Mouse (Mus musculus) monocyte, adult 5-6 weeks (primary cell): ENCODE data around the gene Eif2b4. TPM values are rescaled to one million over a fixed set of nuclear protein-coding genes. Genes with fewer than 3 reads are reported as not detected.
A peak's percentile ranks its signal among the peaks of the same experiment; 100 is the strongest.
"Not testable (repeated sequence)": the region's sequence is repeated elsewhere in the genome, so short reads cannot be mapped to it uniquely, and the experiment has no call there.

ENCODE experiments used
- ATAC-seq: fragments of 153-309, 156-312 bp; replicated peaks from 2 replicates; pipeline ENCODE4 v1.8.0; 2017; ENCODE audit warnings: mild to moderate bottlenecking; ENCODE audit not compliant: low TSS enrichment, insufficient number of reproducible peaks, severe bottlenecking, poor library complexity, low FRiP score
- total RNA-seq: library from RNA; stranded (forward); fragments of 200-1000, 200-491, 200-594 nt; gene quantifications from 3 replicates; pipeline ENCODE4 v1.2.3, GENCODE M21; 2017

Gene Eif2b4
- 12.1 to 24.5 TPM (median 22.7 TPM) in 3 replicates for total RNA-seq

DNA sequence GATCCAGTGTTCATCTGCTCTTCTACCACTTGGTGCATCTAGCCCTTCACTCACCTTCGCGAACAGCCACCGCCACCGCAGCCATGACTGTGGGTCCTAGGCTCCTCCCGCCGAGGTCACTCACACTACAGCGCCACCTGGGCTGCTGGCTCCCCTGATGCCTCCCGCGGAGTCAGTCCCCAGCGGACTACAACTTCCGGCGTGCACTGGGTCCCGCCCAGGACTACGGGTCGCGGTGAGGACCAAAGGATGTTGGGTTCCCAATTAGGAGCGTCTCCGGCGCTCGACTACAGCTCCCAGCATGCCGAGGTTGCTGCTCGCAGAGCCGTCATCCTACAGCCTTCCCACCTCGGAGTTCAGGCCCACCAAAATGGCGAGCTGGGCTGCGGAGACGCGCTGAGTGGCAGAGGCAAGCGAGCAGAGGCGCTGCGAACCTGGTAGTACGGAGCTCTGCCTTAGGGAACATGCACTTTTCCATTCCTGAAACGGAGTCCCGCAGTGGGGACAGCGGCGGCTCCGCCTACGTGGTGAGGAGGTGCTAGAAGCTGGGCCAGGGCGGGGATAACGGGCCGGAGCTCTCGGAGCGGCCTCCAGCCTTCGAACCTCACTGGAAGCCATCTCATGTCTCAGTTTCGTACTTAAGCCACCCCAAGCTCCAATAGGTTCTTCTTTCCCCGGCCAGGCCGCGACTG is at the start of gene Eif2b4, which contains the start of gene Snx17:
Gene Eif2b4 (minus strand): TSS at position 492 of the 692 bp plus-strand sequence.
Gene Snx17 (plus strand): TSS at position 289 of the 692 bp plus-strand sequence.
- peak; percentile 96 for ATAC-seq

DNA sequence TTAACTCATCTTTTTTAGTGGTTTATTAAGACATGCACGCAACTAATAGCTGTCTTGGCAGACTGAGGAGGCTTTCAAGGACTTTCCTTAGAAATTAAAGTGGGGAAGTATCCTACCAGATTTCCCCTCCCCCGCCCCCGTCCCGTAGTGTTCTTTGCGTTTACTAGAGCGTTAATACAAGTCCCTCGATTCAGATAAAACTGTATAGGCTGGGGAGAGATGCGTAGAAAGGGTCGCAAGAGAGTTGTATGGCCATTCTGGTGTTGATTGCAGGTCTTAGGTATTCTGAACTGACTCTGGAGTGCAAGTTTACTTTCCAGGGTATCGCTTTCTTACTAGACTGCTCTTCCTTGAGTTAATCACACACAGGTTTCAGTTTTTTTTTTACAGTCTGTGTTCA is 49.0 kb upstream of the Eif2b4 start:
- no peak for ATAC-seq

DNA sequence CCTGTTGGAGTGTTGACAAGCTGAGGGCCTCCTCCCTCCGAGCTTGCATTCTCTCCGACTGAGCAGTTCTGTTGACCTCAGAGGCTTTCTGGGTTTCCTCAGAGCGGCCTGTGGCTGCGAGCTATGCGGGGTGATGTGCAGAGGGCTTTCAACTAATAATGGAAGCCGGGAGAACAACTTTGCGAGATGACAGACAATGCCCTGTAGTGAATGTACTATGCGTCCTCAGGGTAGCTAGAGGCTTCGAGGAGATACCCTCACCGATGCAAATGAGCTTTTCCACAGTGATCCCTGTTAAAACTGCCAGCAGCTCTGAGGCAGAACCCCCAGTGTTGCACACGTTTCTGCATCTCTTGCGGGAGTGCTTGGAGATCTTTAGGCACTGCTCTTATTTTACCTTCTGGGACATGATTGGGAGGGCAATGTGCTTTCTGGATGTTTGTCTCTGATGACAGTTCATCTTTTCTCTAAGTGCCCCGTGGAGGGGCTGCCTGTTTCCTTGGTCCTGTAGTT is 48.3 kb upstream of the Eif2b4 start:
- ATAC-seq, result no peak

DNA sequence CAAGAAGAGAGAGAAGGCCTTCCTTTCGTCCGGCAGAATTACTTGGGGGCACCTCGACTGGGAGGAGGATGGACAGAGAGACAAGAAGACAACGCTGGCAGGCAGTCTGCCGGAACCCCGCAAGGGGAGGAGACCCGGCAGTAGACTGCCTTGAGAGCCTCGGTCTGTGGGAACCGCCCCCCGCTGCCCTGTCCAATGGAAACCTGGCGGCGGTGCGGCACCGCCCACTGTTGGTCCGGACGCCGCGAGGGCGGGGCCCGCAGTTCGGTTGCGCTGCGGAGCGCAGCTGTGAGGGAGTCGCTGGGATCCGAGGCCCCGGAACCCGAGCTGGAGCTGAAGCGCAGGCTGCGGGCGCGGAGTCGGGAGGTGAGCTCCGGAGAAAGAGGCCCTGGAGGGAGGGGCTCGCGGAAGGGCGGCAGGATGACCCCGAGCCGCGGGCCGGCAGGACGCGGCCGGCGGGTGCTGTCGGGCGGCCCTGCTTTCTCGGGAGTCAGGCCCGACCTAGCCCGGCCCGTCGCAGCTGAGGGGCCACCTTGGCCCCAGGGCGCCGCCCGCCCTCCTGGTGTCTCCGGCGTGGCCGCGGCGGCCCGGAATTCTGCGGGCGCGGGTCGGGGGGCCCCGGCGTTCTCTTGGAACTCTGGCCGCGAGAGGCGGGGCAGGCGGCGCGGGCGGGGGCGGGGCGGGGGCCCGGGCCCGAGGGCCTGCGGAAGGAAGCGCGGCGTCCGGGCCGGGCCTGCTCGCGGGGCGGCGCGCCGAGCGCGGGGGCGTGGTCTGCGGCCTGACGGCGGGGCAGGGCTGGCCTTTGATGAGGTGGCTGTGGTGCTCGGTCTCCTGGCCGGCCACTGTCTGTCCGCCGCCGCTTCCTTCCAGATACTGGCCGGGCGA is 47.6 kb upstream of the Eif2b4 start, which contains the start of the genes Nrbp1 and Gm9970:
Gene Nrbp1 (plus strand): TSS at position 228 of the 885 bp plus-strand sequence.
Gene Gm9970 (minus strand): TSS at position 596 of the 885 bp plus-strand sequence.
- peak; percentile 97 for ATAC-seq

DNA sequence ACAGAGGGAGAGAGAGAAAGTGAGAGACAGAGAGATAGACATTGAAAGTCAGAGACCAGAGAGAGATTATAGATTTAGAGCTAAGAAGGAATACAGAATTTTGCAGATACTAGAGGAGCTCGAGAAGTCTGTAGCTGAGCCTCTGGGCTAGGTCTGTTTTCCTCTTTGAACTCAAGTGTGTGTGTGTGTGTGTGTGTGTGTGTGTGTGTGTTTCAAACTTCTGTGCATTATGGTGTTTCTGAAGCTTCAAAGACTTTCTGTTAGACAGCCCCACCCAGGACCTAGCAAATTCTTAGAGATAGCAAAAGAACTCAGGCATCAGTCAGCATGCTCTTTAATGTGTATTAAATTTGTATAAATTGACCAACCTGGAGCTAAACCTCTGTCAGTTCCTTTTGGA is 33.4 kb upstream of the Eif2b4 start:
- no peak for ATAC-seq

DNA sequence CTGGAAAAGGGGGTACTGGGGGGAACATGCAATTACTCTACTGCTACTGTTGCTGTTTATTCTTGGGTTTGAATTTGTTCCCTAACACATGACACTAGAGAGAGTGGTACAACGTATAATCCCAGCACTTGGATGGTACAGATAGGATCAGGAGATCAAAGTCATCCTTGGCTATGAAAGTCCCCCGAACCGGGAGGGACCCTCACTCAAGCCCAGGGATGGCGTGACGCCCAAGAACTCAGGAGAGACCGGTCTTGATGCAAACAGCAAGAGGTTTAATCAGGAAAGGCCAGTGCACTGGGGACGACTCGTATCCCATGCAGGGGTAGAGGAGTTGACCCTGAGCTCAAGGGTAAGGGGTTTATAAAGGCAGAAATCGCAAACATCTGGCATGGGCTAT is 29.5 kb upstream of the Eif2b4 start:
- no peak for ATAC-seq

DNA sequence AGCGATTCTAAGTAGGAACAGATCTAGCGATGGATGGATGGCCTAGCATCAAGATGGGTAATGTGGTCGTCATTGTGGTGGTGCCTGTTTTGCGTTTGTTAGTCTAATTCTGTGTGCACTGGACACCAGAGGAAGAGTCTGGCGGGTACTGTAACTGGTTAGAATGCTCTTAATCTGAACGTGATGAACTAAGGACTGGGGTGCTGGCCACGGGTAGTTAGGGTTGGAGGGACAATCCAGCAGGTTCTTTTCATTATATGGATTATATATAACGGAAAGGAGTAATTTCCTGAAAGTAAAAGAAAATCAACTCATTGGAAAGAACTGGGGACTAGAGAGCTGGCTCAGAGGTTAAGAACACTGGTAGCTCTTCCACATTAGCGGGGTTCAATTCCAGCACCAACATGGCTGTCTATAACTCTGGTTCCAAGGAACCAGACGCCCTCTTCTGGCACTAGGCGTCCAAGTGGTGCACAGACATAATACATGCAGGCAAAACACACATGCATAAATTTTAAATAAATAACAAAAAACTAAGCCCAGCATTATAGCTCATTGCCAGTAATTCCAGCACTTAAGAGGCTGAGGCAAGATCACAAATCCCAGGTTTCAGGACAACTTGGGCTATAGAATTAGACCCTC is 28.2 kb upstream of the Eif2b4 start:
- ATAC-seq, result no peak

DNA sequence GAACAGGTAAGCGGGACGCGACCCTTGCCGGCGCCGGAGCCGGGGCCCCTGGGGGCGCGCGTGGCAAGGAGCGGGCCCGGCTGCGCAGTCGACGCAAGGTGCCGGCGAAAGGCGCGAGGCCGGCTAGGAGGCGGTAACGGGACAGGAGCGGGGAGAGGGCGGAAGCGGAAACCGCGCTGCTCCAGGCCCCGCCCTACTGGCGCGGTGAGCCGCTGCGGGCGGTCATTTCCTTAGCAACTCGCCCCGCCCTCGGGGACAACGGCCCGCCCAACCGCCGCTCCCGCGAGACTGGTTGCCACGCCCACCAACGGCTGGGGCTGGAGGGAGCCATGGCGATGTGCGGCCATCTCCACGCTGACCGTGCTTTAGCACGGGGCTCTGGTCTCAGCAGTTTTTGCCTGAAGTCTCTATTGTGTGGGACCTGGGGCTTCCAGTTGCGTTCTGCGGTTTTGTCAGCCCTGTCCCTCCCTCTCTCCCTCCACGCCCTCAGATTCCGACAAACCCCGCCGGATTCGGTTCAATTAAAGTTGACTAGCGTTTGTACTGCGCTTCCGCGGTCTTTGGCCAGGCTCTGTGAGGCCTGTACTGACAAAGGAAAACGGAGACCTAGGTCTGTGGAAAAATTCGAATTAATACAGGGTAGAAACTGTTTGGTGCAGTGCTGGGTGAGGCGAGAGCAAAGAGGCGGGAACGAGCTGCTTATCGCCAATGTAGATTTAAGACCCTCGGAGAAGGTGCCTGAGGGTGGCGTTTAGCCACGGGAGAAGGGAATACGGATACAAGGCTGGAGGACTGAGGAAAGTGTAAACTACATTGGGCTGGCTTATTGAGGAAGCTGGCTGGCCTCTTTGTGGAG is 27.4 kb upstream of the Eif2b4 start, which contains the start of gene Ppm1g:
Gene Ppm1g (minus strand): TSS at position 240 of the 856 bp plus-strand sequence.
- ATAC-seq, result peak; percentile 91

DNA sequence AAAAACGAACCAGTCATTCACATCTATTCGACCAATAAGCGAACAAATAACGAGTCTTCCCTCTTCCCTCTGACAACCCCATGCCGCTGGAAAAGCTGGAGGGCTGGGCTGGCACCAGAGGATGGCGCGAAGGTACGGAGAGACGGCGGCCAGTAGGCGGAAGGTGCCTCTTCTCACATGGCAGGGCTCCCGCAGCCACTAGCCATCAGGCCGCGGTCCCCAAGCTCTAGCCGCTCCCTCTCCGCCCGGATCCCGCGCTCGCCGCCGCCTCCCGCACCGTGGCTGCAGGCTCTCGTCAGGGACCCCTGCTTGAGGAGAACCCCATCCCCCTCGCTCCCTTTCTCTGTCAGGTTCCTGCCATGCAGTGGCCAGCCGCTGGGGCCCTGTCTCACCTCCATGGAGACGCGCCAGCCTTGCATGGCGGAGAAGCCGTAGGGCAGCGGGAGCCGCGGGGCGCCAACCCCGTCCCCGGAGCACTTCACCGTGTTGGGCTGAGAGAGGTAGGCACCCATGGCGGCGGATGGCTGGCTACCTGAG is 26.7 kb upstream of the Eif2b4 start:
- ATAC-seq, result peak; percentile 42

DNA sequence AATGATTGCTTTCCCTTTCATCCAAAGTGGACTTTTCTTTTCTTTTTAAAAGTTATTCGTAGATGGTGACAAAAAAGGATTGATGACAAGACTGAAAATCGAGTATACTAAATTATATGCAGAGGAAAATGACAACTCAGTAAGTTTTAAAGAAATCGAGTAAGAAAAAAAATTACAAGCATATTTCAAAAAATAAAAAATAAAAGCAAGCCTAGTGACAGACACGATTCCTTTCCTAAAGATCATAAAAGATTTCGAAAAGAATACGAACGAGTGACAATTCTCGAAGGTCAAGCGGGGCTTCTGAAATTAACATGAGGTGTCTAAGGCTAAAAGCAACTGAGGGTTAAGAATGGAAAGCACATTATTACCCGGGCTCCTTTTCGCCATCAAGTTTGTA is 26.2 kb upstream of the Eif2b4 start:
- no peak for ATAC-seq

DNA sequence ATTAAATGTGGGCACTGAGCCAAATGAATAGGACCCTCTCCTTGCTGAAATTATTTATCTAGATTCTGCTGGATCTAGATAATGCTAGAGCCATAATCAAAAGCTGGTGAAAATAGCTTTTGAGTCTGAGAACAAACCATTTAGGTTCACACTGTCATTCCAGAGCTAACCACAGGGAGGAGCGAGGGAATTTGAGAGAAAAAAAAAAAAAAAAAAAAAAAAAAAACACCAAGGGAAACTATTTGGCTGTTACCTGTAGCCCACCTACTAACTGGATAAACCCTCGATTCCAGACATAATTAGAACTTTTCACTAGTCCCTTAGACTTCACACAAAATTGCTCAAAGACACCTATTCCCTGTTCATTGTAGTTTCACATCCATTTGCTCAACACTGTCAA is 25.8 kb upstream of the Eif2b4 start:
- ATAC-seq, result no peak

DNA sequence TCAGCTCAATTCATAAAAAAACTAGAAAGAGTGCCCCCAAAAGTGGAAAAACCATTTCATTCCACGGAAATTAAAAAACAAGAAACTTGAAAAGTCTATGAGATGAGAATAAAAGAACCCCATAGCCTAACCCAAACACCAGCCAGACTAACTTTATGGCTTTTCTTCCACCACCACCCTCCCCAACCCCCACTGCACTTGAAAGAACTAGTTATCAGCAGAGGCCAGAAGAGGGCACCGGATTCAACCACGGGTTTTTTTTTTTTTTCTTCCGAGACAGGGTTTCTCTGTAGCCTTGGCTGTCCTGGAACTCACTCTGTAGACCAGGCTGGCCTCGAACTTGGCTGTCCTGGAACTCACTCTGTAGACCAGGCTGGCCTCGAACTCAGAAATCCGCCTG is 25.1 kb upstream of the Eif2b4 start:
- ATAC-seq, result no peak

DNA sequence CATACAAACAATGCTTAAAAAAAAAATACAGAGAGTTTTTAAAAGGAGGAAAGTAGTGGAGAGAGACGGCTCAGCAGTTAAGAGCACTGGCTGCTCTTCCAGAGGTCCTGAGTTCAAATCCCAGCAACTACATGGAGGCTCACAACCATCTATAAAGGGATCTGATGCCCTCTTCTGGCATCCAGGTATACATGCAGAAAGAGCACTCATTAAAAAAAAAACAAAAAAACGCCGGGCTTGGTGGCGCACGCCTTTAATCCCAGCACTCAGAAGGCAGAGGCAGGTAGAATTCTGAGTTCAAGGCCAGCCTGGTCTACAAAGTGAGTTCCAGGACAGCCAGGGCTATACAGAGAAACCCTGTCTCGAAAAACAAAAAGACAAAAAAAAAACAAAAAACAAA is 23.3 kb upstream of the Eif2b4 start:
- ATAC-seq, result not testable (repeated sequence)

DNA sequence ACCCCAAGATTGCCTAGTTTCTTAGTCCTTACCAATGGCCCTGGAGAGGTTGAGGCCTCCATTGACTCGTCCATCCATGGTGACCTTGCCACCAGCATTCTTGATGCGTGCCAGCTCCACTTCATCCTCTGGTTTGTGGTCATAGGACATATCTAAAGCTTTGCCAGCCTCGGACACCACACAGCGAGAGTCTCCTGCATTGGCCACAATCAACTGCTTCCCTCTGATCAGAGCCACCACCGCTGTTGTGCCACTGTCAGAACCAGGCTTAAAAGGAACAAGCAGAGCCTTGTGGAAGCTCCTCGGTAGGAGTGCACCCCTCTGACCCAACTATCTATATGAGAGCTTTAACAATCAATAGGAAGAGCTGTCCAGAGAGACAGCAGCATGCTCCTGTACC is 11.2 kb upstream of the Eif2b4 start:
- no peak for ATAC-seq

DNA sequence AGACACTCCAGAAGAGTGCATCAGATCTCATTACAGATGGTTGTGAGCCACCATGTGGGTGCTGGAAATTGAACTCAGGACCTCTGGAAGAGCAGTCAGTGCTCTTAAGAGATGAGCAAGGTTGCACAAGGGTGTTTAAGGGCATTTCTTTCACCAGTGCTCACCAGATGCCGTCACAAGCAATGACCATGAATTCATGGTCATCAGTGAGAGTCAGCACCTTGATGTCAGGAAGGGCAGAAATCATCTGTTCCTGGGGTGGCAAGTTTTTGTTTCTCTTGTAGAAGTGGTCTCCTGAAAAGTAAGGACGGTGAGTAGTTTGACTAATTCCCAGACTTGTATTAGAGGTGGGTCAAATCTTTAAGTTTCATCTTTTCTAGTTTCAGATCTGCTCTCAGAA is 10.6 kb upstream of the Eif2b4 start:
- ATAC-seq, result no peak

DNA sequence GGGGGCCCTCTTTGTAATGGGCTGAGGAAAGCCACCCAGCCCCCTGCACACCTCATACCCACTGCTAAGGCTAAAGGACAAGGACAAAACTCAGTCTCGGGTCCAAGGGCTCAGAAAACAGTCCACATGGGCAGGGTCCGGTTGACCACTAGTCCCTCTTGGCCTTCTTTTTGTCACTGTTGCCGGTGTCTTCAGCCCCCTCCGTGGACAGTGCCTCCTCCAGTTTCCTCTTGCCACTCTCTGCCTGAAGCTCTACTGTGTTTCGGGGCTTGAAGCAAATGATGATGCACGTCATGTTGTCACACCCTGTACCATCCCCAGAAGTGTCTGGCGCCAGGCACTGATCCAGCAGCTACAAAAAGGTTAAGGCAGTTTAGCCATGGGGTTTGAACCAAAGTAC is 9.7 kb upstream of the Eif2b4 start:
- ATAC-seq, result no peak

DNA sequence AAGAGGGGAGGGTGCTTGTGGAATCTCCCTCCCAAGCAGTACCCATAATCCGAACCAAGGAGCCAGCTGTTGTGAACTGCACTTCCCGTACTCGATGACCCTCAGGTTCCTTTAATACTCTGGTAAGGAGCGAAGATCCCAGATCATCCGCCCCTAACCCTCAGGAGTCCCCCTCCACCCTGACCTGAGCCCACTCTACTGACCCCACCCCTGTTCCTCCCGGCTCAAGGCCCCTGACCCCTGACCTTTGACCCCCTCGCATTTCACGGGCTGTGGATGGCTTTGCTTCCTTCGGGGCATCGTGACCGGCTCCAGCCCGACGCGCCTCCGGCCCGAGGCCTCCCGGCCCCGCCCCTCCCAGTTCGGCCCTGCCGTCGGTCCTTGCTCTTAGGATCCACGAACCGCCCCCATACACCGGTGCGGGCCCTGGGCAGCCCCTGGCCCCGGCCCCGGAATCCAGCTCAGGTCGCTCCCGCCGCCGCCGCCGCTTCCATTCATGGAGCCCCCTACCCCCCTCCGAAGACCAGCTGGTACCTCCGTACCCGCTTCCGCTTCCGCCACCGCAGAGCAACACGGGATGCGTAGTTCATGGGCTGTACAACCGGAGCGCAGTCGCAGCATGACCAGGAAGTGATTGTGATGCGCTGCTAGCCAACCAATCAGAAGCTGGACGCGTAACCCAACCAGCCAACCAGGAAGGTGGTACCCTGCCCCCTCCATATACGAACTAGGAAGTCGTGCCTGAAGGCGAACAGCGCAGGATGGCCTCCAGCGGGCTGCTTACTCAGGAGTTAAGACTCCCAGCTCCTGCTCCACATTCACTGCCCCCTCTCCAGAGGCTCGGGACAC is 8.7 kb upstream of the Eif2b4 start, which contains the start of gene Zfp513:
Gene Zfp513 (minus strand): TSS at position 562 of the 849 bp plus-strand sequence.
- ATAC-seq, result peak; percentile 95
